ENCODE assay signal across 8 mouse cellular contexts in genomic region chr19:5796573-5797111, GRCm38 (mm10). TPM values are rescaled to one million over a fixed set of nuclear protein-coding genes. Genes with fewer than 3 reads are reported as not detected.
DNase-seq lines count a peak whose midpoint lies in the region; ATAC-seq and TF ChIP-seq lines count a peak whose summit lies in the region.

No protein-coding gene starts in this region.

- peak overlapping the region; percentile 88 for H3K9ac ChIP-seq in lung, embryonic 14.5 days
- peak overlapping the region; percentile 80 for H3K9ac ChIP-seq in embryonic facial prominence, embryonic 13.5 days
- peak overlapping the region; percentile 68 for H3K9ac ChIP-seq in neural tube, embryonic 12.5 days

- ATAC-seq in lung, embryonic 14.5 days (ENCODE audit: insufficient read depth), result no peak
- no peak for ATAC-seq in embryonic facial prominence, embryonic 13.5 days (ENCODE audit: insufficient number of reproducible peaks, insufficient read depth, low FRiP score, low TSS enrichment, low read depth)
- no peak for ATAC-seq in neural tube, embryonic 12.5 days (ENCODE audit: low FRiP score, low read depth)

- H3K4me3 ChIP-seq in lung, embryonic 14.5 days (ENCODE audit: low read depth, low read length), result peak overlapping the region; percentile 86
- H3K4me3 ChIP-seq in embryonic facial prominence, embryonic 13.5 days, result peak overlapping the region; percentile 91
- peak overlapping the region; percentile 92 for H3K4me3 ChIP-seq in neural tube, embryonic 12.5 days

- H3K27me3 ChIP-seq in lung, embryonic 14.5 days (ENCODE audit: insufficient read depth, low read length), result no peaks in the 10 kb centered on the region
- no peaks in the 10 kb centered on the region for H3K27me3 ChIP-seq in embryonic facial prominence, embryonic 13.5 days
- no peaks in the 10 kb centered on the region for H3K27me3 ChIP-seq in neural tube, embryonic 12.5 days (replicated peaks)

- peak; percentile 19 for DNase-seq in lung, embryonic 14.5 days
- DNase-seq in lung, postnatal 10 days, result no peak
- DNase-seq in induced T-regulatory cell, adult 2 months (ENCODE audit: low read depth), result peak; percentile 38
- DNase-seq in spleen, postnatal 36 days (ENCODE audit: low spot score in 2 of 2), result no peak
- DNase-seq in urinary bladder, postnatal 10 days (ENCODE audit: low spot score), result no peak
- DNase-seq in layer of hippocampus, adult 8-10 months (ENCODE audit: low spot score in 2 of 2), result no peak

- WGBS in lung, embryonic 14.5 days, result 58% methylated on average over 7 of the region's 7 CpGs
- WGBS in embryonic facial prominence, embryonic 13.5 days, result 50% methylated on average over 7 of the region's 7 CpGs
- 83% methylated on average over 7 of the region's 7 CpGs for WGBS in neural tube, embryonic 12.5 days

- peaks cover 10% of the 10 kb centered on the region; the same call in 1 of the 2 replicates for H3K4me1 ChIP-seq in lung, embryonic 14.5 days (ENCODE audit: insufficient read depth)
- H3K4me1 ChIP-seq in embryonic facial prominence, embryonic 13.5 days, result peaks cover 37% of the 10 kb centered on the region
- H3K4me1 ChIP-seq in neural tube, embryonic 12.5 days, result peaks cover 29% of the 10 kb centered on the region

- no peak for TF ChIP-seq CTCF in lung, embryonic 14.5 days (IDR thresholded peaks at IDR 0.05; ENCODE audit: low read depth)

- H3K36me3 ChIP-seq in lung, embryonic 14.5 days (ENCODE audit: insufficient read depth), result peaks cover 59% of the 10 kb centered on the region
- H3K36me3 ChIP-seq in embryonic facial prominence, embryonic 13.5 days, result peaks cover 40% of the 10 kb centered on the region
- H3K36me3 ChIP-seq in neural tube, embryonic 12.5 days, result peaks cover 41% of the 10 kb centered on the region

- peak overlapping the region; percentile 99 for H3K4me2 ChIP-seq in lung, embryonic 14.5 days
- H3K4me2 ChIP-seq in embryonic facial prominence, embryonic 13.5 days, result peak overlapping the region; percentile 95
- peak overlapping the region; percentile 97 for H3K4me2 ChIP-seq in neural tube, embryonic 12.5 days (replicated peaks)

- no peaks in the 10 kb centered on the region for H3K9me3 ChIP-seq in lung, embryonic 14.5 days (ENCODE audit: low read depth, low read length)
- no peaks in the 10 kb centered on the region for H3K9me3 ChIP-seq in embryonic facial prominence, embryonic 13.5 days
- no peaks in the 10 kb centered on the region for H3K9me3 ChIP-seq in neural tube, embryonic 12.5 days

- 0 out of 2 replicates have a peak overlapping the region, but pooled peaks have one; percentile 7 for H3K27ac ChIP-seq in lung, embryonic 14.5 days (ENCODE audit: low read depth)
- H3K27ac ChIP-seq in embryonic facial prominence, embryonic 13.5 days, result peak overlapping the region; percentile 58
- no peak overlapping the region; the same call in 1 of the 2 replicates for H3K27ac ChIP-seq in neural tube, embryonic 12.5 days

RNA-seq across cellular contexts. Expression of gene Scyl1, which starts 25.4 kb away (rescaled TPM):
- 74.8 and 84.5 TPM in 2 replicates for polyA plus RNA-seq in lung, embryonic 14.5 days (2014; fragmentation: Nextera tagmentation; extraction: Ambion mirVana)
- 73.0 and 75.3 TPM in 2 replicates for polyA plus RNA-seq in embryonic facial prominence, embryonic 13.5 days (2015; fragmentation: Nextera tagmentation; extraction: Ambion mirVana)
- polyA plus RNA-seq in neural tube, embryonic 12.5 days (2016; fragmentation: Nextera tagmentation; extraction: Ambion mirVana), result 66.1 and 70.4 TPM in 2 replicates
- total RNA-seq in layer of hippocampus, adult 8-10 months (2022), result 10 to 100 TPM; 77.7 to 94.4 (median 88.1) TPM

RNA-seq across cellular contexts. Expression of gene Ltbp3, which starts 55.9 kb away (rescaled TPM):
- polyA plus RNA-seq in lung, embryonic 14.5 days (2014; fragmentation: Nextera tagmentation; extraction: Ambion mirVana), result 51.8 and 55.9 TPM in 2 replicates
- polyA plus RNA-seq in embryonic facial prominence, embryonic 13.5 days (2015; fragmentation: Nextera tagmentation; extraction: Ambion mirVana), result 44.4 and 47.8 TPM in 2 replicates
- polyA plus RNA-seq in neural tube, embryonic 12.5 days (2016; fragmentation: Nextera tagmentation; extraction: Ambion mirVana), result 10.6 and 12.6 TPM in 2 replicates
- total RNA-seq in layer of hippocampus, adult 8-10 months (2022), result 10 to 100 TPM; 30.4 to 40.5 (median 33.1) TPM

Comparison
In these comparisons a context has a peak if more than half of its experiments do, and no peak if none do; other contexts are left out.
1. DNase-seq: peak in lung, embryonic 14.5 days (single experiment) and induced T-regulatory cell, adult 2 months (single experiment); none in lung, postnatal 10 days (single experiment), spleen, postnatal 36 days (0 of 2), urinary bladder, postnatal 10 days (single experiment) and layer of hippocampus, adult 8-10 months (0 of 2).
2. Peak in every context shown above with its lines, with median percentiles within 50 percentile points of each other: H3K4me2 ChIP-seq, H3K4me3 ChIP-seq and H3K9ac ChIP-seq.